Mouse (Mus musculus) c-Kit-negative CD71-positive TER-119-positive erythroid progenitor cells, embryonic 14.5 days (primary cell): ENCODE results near the gene Btbd35f26.
"Not testable (repeated sequence)": the region's sequence is repeated elsewhere in the genome, so short reads cannot be mapped to it uniquely, and the experiment has no call there.

Source experiments
- DNase-seq: peaks from one replicate; pipeline ENCODE4 v3.0.0-alpha.2; 2013; ENCODE audit warnings: low read depth, low spot score

The Btbd35f26 gene

GRCm38 (mm10) chrX:31336154-31336553, at the start of gene Btbd35f26:
Gene Btbd35f26 (plus strand): TSS chrX:31336454.
- DNase-seq: not testable (repeated sequence)

- DNase-seq: not testable (repeated sequence)
These were observed 5.7 kb downstream of the Btbd35f26 start for GRCm38 (mm10) chrX:31341924-31342323.

DNA sequence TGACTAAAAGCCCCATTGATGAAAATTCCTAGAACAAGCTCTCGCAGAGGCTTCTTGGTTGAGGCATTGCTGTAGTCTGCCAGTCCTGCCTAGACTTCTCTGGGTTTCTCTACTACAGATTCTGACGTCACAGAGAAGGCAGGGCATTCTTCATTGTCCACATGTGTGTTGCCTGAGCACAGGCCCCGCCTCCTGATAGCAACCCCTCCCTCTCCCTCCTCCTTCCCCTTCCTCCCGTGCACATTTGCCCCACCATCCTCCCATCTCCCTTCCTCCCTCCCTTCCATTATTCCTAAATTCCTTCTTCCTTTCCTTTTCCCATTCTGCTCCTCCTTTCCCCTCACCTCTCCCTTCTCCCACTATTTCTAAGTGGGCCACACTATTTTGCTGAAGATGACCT, 47.6 kb downstream of the Btbd35f26 start, which contains the start of gene Btbd35f19:
Gene Btbd35f19 (minus strand): TSS at position 101 of the 400 bp plus-strand sequence.
- DNase-seq: not testable (repeated sequence)
